7 mouse cellular contexts compared by ENCODE assay signal in the genomic region with DNA sequence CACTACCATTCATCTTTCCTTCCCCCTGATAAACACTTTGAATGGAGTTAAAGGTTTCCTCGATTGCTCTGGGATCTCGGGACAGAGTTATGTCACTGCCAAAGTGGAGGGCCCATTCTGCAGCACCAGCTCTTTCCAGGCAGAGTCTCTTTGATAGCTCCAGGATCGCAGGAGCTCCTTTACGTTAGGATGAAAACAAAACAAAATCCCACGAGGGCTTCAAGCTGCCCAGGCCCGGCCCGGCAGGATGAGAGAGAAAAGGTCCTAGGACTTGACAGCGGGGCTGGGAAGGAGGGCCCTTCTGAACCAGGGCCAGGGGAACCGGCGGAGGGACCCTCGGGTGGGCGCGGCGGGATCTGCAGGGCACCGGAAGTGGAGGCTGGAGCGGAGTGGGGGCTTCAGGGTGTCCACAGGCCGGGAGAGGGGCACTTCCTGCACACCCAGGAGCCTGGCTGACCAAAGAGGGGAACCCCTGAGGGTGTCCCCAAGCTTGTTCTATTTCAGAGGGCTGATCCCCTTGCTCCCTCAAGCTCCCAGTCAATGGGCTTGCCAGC. TPM values are rescaled to one million over a fixed set of nuclear protein-coding genes. Genes with fewer than 3 reads are reported as not detected.
A peak's percentile ranks its signal among the peaks of the same experiment; 100 is the strongest.
DNase-seq lines count a peak whose midpoint lies in the region; ATAC-seq and TF ChIP-seq lines count a peak whose summit lies in the region.

No protein-coding gene starts in this region.

- no peaks in the 10 kb centered on the region for H3K36me3 ChIP-seq in lung, postnatal 0 days (ENCODE audit: insufficient read depth, low read length)
- no peaks in the 10 kb centered on the region; the same call in 1 of the 2 replicates for H3K36me3 ChIP-seq in embryonic facial prominence, embryonic 13.5 days
- peaks cover 27% of the 10 kb centered on the region for H3K36me3 ChIP-seq in limb, embryonic 10.5 days
- 0 out of 2 replicates have a peak, but pooled peaks cover 3% of the 10 kb centered on the region for H3K36me3 ChIP-seq in stomach, embryonic 15.5 days

- no peaks in the 10 kb centered on the region for H3K9me3 ChIP-seq in lung, postnatal 0 days (ENCODE audit: low read length)
- no peaks in the 10 kb centered on the region for H3K9me3 ChIP-seq in embryonic facial prominence, embryonic 13.5 days
- H3K9me3 ChIP-seq in limb, embryonic 10.5 days (replicated peaks) = no peaks in the 10 kb centered on the region
- H3K9me3 ChIP-seq in stomach, embryonic 15.5 days = no peaks in the 10 kb centered on the region

- peak overlapping the region; percentile 80 for H3K4me3 ChIP-seq in lung, postnatal 0 days (ENCODE audit: low read depth, low read length)
- peak overlapping the region; percentile 87 for H3K4me3 ChIP-seq in embryonic facial prominence, embryonic 13.5 days
- H3K4me3 ChIP-seq in limb, embryonic 10.5 days = peak overlapping the region; percentile 64
- peak overlapping the region; percentile 99 for H3K4me3 ChIP-seq in stomach, embryonic 15.5 days (replicated peaks)

- ATAC-seq in lung, postnatal 0 days = peak; percentile 23
- no peak; the same call in 1 of the 2 replicates for ATAC-seq in embryonic facial prominence, embryonic 13.5 days (ENCODE audit: insufficient number of reproducible peaks, insufficient read depth, low FRiP score, low TSS enrichment, low read depth)
- no peak; the same call in 1 of the 2 replicates for ATAC-seq in stomach, embryonic 15.5 days (ENCODE audit: insufficient read depth, low FRiP score, low read depth)

- WGBS in lung, postnatal 0 days = 0% methylated on average over 14 of the region's 17 CpGs
- WGBS in embryonic facial prominence, embryonic 13.5 days = under 1% methylated on average over 17 of the region's 17 CpGs
- under 1% methylated on average over 17 of the region's 17 CpGs for WGBS in limb, embryonic 10.5 days
- WGBS in stomach, embryonic 15.5 days = under 1% methylated on average over 17 of the region's 17 CpGs

- TF ChIP-seq EP300 in lung, postnatal 0 days (IDR thresholded peaks at IDR 0.05) = no peak

- H3K27ac ChIP-seq in lung, postnatal 0 days (ENCODE audit: low read length) = peak overlapping the region; percentile 84
- H3K27ac ChIP-seq in embryonic facial prominence, embryonic 13.5 days = peak overlapping the region; percentile 94
- H3K27ac ChIP-seq in limb, embryonic 10.5 days = peak overlapping the region; percentile 93
- peak overlapping the region; percentile 97 for H3K27ac ChIP-seq in stomach, embryonic 15.5 days

- H3K4me1 ChIP-seq in lung, postnatal 0 days (ENCODE audit: insufficient read depth, low read depth, low read length) = peaks cover 3% of the 10 kb centered on the region; the same call in 1 of the 2 replicates
- H3K4me1 ChIP-seq in embryonic facial prominence, embryonic 13.5 days = peaks cover 17% of the 10 kb centered on the region
- peaks cover 40% of the 10 kb centered on the region for H3K4me1 ChIP-seq in limb, embryonic 10.5 days
- H3K4me1 ChIP-seq in stomach, embryonic 15.5 days = peaks cover 15% of the 10 kb centered on the region

- H3K9ac ChIP-seq in lung, postnatal 0 days (replicated peaks; ENCODE audit: low read depth) = peak overlapping the region; percentile 68
- peak overlapping the region; percentile 87 for H3K9ac ChIP-seq in embryonic facial prominence, embryonic 13.5 days
- peak overlapping the region; percentile 87 for H3K9ac ChIP-seq in stomach, embryonic 15.5 days

- DNase-seq in lung, postnatal 0 days (ENCODE audit: low spot score) = peak; percentile 16
- no peak for DNase-seq in lung, adult 18-20 months
- DNase-seq in limb, embryonic 10.5 days (ENCODE audit: low spot score) = no peak
- DNase-seq in spleen, postnatal 10 days (ENCODE audit: low spot score in 2 of 2) = no peak
- DNase-seq in layer of hippocampus, adult 18-20 months (ENCODE audit: low spot score in 2 of 2) = no peak

- H3K4me2 ChIP-seq in lung, postnatal 0 days (replicated peaks; ENCODE audit: low read depth, low read length) = peak overlapping the region; percentile 91
- peak overlapping the region; percentile 89 for H3K4me2 ChIP-seq in embryonic facial prominence, embryonic 13.5 days
- peak overlapping the region; percentile 81 for H3K4me2 ChIP-seq in stomach, embryonic 15.5 days

- TF ChIP-seq CTCF in lung, postnatal 0 days (IDR thresholded peaks at IDR 0.05) = no peak

- H3K27me3 ChIP-seq in lung, postnatal 0 days (replicated peaks; ENCODE audit: insufficient read depth, low read length) = no peaks in the 10 kb centered on the region
- H3K27me3 ChIP-seq in embryonic facial prominence, embryonic 13.5 days = no peaks in the 10 kb centered on the region
- no peaks in the 10 kb centered on the region for H3K27me3 ChIP-seq in limb, embryonic 10.5 days (ENCODE audit: low read depth, poor library complexity, severe bottlenecking)
- no peaks in the 10 kb centered on the region for H3K27me3 ChIP-seq in stomach, embryonic 15.5 days (replicated peaks)

RNA-seq across cellular contexts. Expression of a gene that starts 7.6 kb away (rescaled TPM):
- polyA plus RNA-seq in lung, postnatal 0 days (2015; fragmentation: Nextera tagmentation; extraction: Ambion mirVana) = 14.5 and 15.5 TPM in 2 replicates
- polyA plus RNA-seq in embryonic facial prominence, embryonic 13.5 days (2015; fragmentation: Nextera tagmentation; extraction: Ambion mirVana) = 102 and 109 TPM in 2 replicates
- 173 and 178 TPM in 2 replicates for polyA plus RNA-seq in limb, embryonic 10.5 days (2016; fragmentation: Nextera tagmentation; extraction: Ambion mirVana)
- 74.7 and 76.0 TPM in 2 replicates for polyA plus RNA-seq in stomach, embryonic 15.5 days (2015; fragmentation: Nextera tagmentation; extraction: Ambion mirVana)
- 10 to 100 TPM; 32.1 to 34.7 TPM for total RNA-seq in layer of hippocampus, adult 18-20 months (2021)

RNA-seq across cellular contexts. Expression of a gene that starts 24.5 kb away (rescaled TPM):
- polyA plus RNA-seq in lung, postnatal 0 days (2015; fragmentation: Nextera tagmentation; extraction: Ambion mirVana) = 60.8 and 62.3 TPM in 2 replicates
- polyA plus RNA-seq in embryonic facial prominence, embryonic 13.5 days (2015; fragmentation: Nextera tagmentation; extraction: Ambion mirVana) = 67.8 and 71.5 TPM in 2 replicates
- 47.6 and 53.7 TPM in 2 replicates for polyA plus RNA-seq in limb, embryonic 10.5 days (2016; fragmentation: Nextera tagmentation; extraction: Ambion mirVana)
- 39.4 and 40.1 TPM in 2 replicates for polyA plus RNA-seq in stomach, embryonic 15.5 days (2015; fragmentation: Nextera tagmentation; extraction: Ambion mirVana)
- total RNA-seq in layer of hippocampus, adult 18-20 months (2021) = 1 to 10 TPM; 1.6 to 2.1 TPM

RNA-seq across cellular contexts. Expression of a gene that starts 50.5 kb away (rescaled TPM):
- 112 and 125 TPM in 2 replicates for polyA plus RNA-seq in lung, postnatal 0 days (2015; fragmentation: Nextera tagmentation; extraction: Ambion mirVana)
- 142 TPM in 2 replicates for polyA plus RNA-seq in embryonic facial prominence, embryonic 13.5 days (2015; fragmentation: Nextera tagmentation; extraction: Ambion mirVana)
- polyA plus RNA-seq in limb, embryonic 10.5 days (2016; fragmentation: Nextera tagmentation; extraction: Ambion mirVana) = 177 and 190 TPM in 2 replicates
- 129 and 133 TPM in 2 replicates for polyA plus RNA-seq in stomach, embryonic 15.5 days (2015; fragmentation: Nextera tagmentation; extraction: Ambion mirVana)
- total RNA-seq in layer of hippocampus, adult 18-20 months (2021) = 10 to 100 TPM; 61.0 to 61.9 TPM

RNA-seq across cellular contexts. Expression of a gene that starts 53.6 kb away (rescaled TPM):
- 174 and 177 TPM in 2 replicates for polyA plus RNA-seq in lung, postnatal 0 days (2015; fragmentation: Nextera tagmentation; extraction: Ambion mirVana)
- polyA plus RNA-seq in embryonic facial prominence, embryonic 13.5 days (2015; fragmentation: Nextera tagmentation; extraction: Ambion mirVana) = 292 and 343 TPM in 2 replicates
- 415 and 453 TPM in 2 replicates for polyA plus RNA-seq in limb, embryonic 10.5 days (2016; fragmentation: Nextera tagmentation; extraction: Ambion mirVana)
- 283 and 327 TPM in 2 replicates for polyA plus RNA-seq in stomach, embryonic 15.5 days (2015; fragmentation: Nextera tagmentation; extraction: Ambion mirVana)
- total RNA-seq in layer of hippocampus, adult 18-20 months (2021) = 100 to 1,000 TPM; 124 to 132 TPM
